Mouse (Mus musculus) testis, postnatal 14 days (tissue): ENCODE data around the gene E130309D02Rik.
A peak's percentile ranks its signal among the peaks of the same experiment; 100 is the strongest.

ENCODE experiments used
- DNase-seq: peaks from one replicate; pipeline ENCODE4 v3.0.0; 2021; ENCODE audit warnings: low spot score

E130309D02Rik gene

DNA sequence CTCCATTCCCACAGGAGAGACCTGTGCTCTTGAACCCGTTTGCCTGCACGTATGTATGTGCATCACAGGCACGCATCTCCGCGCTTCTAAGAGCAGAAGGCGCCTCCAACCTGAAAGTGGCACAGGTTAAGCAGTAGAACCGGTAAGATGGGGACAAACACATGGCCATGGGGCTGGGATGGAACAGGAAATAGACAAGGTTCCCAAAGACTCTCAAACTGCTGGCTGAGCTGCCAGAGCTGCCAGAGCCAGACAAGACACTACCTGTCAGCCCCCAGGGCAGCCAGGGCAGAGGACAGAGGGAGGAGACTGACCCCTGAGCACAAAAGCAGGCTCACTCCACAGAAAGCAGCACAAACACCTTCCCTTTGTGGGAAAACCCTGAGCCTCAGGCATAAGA, 5.2 kb downstream of the E130309D02Rik start:
- no peak for DNase-seq

DNA sequence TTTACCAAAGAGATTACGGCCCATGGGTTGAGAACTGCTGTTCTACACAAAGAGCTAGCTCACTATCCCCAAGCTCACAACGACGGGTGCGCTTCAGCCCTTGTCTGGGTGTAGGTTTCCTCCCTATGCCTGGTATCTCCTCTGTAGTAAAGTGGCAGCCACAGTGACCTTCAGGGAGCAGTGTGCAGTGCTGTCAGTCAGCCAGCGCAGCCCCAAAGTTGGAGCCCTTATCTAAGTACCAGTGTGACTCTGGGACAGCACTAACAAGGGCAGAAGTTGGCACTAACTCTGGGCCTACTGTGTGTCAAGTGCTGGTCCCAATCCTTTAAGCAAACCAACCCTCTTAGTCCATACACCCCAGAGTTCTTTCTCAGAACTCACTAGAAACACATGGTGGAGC, 6.3 kb downstream of the E130309D02Rik start:
- peak; percentile 55 for DNase-seq

DNA sequence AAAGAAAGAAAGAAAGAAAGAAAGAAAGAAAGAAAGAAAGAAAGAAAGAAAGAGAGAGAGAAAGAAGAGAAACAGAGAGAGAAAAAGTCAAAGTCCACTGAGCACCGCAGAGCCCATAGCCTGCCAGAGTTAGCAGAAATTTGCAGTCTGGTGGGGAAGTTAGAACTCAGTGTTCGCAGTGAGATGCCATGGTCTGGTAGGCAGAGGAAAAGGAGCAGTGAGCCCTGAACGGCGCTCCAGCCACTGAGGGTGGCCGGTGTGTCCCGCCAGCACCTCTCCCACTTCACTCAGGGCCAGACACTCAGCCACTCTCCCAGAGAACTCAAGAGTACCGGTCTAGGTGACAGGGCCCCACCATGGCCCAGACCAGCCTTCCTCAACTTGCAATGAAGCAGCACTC, 10.9 kb downstream of the E130309D02Rik start:
- no peak for DNase-seq

DNA sequence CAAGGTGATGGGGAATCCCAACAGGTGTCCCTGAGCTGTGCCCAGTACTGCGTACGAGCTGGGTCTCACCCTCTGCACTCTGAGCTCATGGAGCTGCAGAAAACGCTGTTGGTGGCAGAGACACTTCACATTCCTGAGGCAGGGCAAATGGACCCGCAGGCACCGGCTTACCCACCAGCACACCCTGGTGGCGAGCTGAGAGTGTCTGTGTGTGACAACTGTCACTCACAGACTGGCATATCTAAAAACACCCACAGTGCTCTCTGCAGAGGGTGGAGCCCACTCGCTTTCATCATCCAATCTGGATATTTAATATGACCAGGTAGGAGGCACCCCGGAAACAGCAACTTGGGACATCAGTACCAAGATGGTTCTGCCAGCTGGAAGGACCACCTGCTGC, 13.9 kb downstream of the E130309D02Rik start:
- DNase-seq: no peak

DNA sequence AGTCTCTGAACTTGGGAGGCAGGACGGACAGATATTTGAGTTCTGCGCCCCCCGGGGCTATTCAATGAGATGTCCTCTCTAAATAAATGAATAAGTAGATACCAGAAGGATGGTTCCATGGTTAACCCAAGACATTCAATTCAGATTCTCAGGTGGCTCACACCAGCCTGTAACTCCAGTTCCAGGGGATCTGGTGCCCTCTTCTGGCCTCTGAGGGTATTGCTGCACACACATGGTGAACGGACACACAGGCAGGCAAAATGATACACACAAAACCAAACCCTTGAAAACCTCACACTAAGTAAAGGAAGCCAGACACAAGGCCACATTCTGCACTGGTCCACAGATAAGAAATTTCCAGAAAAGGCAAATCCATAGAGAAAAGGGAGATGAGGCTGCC, 15.5 kb downstream of the E130309D02Rik start:
- no peak for DNase-seq

DNA sequence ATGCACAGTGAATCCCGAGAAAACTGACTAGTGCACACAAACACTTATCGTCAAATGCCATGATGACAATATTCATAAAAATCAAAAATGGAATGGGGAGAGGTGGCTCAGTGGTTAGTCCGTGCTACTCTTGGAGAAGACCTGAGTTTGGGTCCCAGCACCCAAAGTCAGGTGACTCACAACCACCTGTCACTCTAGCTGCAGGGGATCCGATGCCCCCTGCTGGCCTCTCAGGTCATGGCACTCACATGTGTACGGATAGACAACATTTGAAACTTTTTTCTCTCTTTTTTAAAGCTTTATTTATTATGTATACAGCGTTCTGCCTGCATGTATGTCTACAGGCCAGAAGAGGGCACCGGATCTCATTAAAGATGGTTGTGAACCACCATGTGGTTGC, 16.8 kb downstream of the E130309D02Rik start:
- no peak for DNase-seq

DNA sequence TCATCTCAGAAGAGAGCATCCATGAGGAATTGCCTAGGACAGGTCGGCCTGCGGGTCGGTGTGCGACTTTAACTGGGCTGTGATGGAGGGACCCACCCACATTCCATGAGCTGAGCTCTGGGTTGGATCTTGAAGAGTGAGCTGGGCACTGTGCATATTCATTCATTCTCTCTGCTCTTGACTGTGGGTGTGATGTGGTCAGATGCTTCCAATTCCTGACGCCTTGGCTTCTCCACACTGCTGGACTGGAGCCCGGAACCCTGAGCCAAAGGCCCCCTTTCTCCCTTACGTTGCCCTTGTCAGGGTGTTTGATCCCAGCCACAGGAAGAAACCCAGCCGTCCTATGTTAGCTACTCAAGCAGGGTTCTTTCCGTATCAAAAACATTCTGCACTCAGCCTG, 17.2 kb downstream of the E130309D02Rik start:
- no peak for DNase-seq

DNA sequence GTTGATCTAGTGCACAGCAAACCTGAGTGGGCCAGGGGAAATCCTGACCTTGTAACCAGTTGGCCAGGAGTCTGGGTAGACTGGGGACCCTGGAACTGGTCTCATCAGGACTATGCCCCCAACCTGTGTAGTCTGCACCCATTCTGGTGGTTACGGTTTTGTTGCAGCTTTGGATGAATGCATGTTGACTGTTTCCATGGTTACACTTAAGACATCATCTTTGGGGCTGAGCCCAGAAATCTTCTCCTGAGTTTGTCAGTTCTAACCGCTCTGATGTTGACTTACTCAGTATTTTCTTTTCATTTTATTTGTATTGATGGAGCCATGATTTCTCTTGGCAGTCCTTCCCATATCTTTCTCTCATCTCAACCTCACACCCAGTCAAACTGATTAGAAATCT, 19.8 kb downstream of the E130309D02Rik start:
- no peak for DNase-seq

DNA sequence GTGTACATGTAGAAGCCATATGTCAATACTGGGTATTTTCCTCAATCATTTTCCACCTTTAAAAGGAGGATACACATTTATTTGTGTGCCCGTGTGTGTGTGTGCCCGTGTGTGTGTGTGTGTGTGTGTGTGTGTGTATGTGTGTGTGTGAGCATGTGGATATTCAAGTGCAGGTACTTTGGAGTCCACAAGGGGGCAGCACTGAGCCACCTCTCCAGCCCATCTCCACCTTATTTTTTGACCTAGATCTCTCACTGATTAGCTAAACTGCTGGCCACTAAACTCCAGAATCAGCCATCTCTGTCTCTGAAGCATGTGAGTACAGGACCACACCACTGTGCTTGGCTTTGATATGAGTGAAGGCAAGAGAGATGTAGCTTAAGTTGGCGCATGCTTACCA, 20.3 kb downstream of the E130309D02Rik start:
- no peak for DNase-seq

DNA sequence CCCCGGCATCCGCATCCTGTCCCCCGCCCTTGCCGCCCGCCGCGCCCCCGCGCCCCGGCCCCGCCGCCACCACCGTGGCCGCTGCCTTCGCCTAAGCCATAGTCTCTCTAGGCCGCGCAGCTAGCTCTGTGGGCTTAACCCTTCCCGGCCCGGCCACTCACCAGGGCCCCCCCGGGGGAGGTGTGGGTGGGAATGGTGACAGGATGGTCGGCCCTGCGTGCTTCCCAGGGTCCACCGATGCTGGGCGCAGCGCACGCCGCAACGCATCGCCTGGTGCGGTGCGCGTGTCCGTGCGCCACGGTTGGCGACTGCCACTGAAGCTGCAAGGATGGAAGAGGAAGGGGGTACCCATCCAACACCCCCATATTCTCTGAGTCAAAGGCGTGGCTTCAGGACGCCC, 21.8 kb downstream of the E130309D02Rik start, which contains the start of gene Zfp853:
Zfp853 (minus strand) TSS at position 220 of the 400 bp plus-strand sequence.
- DNase-seq: no peak

DNA sequence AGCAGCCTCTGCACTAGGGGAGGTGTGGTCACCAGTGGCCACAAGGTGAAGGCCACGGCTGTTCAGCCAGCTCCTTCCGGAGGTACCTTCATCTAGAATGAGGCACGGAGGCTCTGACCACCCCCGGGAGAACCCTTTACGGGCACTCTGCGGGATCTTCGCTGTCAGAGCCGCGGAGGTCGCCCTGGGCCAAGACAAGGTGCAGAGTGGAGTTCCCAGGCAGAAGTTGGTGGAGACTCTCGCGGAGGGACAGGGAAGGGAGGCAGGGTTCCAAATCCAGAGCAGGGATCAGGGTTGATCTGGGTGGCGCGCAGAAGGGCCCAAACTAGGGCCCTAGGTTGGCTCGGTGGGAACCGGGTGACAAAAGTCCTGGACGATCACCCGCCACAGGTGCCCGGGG, 22.3 kb downstream of the E130309D02Rik start:
- DNase-seq: no peak

DNA sequence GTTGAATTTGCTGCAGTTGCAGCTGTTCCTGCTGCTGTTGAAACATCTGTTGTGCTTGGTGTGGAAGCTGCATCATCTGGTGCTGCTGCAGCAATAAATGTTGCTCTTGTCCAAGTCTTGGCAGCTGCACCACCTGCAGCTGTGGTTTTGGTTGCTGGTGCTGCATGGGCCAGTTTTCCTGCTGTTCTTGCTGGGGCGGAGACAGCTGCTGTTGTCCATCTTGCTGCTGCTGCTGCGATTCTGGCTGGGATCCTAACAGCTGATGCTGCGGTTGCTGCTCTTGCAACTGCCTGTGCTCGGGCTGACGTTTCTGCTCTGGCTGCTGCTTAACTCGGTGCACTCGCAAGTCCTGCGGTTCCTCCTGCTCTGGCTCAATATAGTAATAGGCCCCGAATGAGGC, 25.9 kb downstream of the E130309D02Rik start:
- no peak for DNase-seq

DNA sequence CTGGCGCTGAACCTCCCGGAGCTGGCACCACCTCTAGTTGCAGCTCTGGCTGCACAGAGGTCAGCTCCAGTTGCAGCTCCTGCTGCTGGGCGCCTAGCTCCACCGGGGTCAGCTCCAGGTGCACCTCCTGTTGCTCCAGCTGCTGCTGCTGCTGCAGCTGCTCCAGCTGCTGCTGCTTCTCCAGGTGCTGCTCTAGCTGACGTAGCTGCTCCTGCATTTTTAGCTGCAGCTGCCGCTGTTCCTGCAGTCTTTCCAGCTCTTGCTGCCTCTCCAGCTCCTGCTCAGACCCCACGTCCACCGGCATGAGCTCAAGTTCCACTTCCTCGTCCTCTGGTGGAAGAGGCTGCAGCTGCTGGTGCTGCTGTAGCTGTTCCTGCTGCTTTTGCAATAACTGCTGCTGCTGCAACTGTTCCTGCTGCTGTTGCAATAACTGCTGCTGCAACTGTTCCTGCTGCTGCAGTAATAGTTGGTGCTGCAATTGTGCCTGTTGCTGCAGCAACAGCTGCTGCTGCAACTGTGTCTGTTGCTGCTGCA, 26.7 kb downstream of the E130309D02Rik start:
- DNase-seq: no peak

DNA sequence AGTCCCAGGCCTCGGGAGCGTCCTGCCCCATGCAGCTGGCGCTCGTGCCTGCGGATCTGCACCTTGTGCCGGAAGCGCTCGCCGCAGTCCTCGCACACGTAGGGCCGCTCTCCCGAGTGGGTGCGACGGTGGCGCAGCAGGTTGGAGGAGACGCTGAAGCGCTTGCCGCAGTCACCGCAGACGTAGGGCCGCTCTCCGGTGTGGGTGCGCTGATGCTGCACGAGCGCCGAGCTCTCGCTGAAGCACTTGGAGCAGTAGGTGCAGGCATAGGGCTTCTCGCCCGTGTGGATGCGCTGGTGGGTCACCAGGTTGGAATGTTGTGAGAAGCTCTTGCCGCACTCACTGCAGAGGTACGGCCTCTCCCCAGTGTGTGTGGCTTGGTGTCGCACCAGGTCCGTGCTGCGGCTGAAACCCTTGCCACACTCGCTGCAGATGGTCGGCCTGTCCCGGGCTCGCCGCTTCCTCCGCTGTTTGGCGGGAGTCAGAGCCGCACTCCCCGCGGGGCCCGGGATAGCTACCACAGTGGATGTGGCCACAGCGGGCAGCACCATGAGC, 27.3 kb downstream of the E130309D02Rik start:
- DNase-seq: no peak

DNA sequence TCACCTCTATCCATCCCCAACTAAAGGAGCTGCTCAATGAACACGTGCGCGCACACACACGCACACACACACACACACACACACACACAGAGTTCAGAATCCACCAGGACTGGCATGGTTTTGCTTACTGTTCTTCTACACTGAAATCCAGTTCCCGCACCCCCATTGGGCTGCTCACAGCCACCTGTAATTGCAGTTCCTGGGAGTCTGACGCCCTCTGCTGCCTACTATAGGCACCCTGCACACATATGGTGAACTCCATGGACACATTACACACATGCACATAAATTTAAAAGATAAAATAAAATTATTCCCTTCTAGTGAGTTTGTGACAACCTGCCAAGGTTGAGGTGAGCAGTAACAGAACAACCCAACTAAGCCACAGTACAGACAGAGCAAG, 30.4 kb downstream of the E130309D02Rik start:
- DNase-seq: no peak

DNA sequence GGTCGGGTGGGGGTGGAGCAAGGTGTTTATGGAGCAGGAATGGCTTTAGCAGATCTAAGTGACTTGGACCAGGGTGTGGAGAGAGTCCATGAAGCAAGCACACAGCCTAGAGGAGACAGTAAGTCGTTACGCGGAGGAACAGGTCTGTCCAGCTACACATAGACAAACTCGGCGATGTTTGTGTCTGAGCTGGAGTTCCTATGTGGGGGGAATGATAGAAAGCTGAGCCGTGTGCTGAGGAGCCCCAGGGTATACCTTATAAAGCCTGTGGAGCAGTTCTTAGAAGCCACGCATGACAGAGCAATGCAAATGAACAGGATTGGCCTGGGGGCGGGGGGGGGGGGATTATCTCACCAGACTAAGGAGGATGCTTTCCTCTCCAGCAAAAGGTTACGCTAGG, 35.9 kb downstream of the E130309D02Rik start:
- no peak for DNase-seq

DNA sequence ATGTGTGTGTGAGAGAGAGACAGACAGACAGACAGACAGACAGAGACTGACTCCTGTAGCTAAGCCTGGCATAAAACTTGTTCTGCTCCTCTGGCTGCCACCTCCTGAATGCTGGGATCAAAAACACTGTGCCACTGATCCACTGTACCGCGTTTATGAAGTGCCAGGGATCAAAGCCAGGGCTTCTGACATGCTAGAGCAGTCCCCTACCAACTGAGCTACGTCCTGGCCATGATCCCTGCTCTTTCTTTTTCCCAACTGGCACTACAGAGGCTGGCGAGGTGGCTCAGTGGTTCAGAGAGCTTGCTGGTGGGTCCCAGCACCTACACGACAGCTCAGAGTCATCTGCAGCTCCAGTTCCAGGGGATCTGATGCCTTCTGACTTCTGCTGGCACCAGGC, 39.4 kb downstream of the E130309D02Rik start:
- no peak for DNase-seq

DNA sequence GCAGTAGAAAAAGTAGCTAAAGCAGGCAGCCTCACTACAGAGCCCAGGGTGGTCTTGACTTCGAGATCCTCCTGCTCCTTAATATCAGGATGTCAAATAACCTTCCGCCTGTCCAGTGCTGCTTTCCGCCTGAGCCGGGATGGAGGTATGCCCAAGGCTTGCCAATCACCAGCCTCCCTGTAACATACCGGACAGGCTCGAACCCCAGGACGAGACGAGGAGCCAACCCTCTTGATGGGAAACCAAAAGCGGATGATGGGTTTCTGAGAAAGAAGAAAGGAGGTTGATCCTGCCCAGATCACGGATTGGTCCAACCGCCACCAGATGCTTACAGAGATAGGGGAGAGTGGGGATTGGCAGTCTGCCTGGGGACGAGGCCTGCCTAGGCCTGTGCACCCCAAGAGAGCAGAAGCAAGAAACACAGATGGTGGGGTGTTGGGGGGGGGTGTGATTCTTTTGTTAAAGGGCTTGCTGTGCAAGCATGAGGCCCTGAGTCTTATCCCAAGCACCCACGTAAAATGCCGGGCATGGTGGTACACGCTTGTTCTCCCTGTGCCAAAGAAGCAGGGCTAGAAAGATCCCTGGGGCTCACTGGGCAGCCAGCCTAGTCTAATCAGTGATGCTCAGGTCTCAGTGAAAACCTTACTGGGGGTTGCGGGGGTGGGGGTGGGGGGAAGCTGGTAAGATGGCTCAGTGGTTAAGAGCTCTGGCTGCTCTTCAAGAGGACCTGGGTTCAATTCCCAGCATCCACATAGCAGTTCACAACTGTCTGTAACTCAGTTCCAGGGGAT, 42.4 kb downstream of the E130309D02Rik start:
- DNase-seq: no peak

DNA sequence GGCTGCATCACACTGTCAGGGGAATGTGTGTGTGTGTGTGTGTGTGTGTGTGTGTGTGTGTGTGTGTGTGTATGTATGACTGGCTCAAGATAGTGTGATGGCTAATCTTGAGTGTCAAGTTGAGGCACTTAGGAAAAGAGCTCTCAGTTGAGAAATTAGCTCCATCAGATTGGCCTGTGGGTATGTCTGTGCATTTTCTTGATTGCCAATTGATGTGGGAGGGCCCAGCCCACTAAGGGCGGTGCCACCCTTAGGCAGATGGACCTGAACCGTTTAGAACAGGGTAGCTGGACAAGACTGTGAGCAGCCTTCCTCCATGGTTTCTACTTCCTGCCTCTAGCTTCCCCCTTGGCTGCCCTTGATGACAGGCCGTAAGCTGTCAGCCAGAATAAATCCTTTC, 43.1 kb downstream of the E130309D02Rik start:
- DNase-seq: no peak

DNA sequence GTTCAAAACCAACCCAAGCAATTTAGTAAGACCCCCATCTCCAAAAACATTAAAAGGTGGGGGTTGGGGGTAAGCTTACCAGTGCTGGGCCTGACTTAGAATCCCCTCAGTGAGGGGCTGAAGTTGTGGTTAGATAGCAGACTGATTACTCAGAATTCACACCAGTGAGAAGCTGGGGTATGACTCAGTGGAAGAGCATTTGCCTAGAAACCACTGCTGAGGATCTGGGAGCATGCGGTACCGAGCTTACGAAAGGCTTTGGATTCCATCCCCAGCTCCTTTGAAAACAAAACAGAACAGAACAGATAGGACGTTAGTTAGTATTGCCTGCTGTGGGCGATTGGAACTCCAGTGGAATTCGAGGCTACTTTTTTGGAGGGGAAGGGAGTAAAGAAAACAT, 43.5 kb downstream of the E130309D02Rik start:
- no peak for DNase-seq

DNA sequence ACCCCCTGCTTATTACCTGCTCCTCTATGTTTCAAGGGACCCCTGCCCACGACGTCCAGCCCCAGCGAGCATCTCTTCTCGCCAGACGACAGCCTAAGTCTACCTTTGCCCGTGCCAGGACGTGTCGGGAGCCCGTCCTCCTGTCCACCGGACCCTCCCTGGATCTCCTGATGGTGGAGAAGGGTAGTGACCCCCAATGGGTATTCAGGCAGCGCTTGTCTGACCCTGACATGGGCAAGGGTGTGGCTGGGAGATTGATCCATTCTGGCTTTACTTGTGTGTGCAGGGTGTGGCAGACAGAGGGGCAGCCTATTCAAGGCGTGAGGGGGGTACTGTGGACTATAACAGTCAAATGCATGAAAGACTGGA, 45.0 kb downstream of the E130309D02Rik start:
- DNase-seq: no peak

DNA sequence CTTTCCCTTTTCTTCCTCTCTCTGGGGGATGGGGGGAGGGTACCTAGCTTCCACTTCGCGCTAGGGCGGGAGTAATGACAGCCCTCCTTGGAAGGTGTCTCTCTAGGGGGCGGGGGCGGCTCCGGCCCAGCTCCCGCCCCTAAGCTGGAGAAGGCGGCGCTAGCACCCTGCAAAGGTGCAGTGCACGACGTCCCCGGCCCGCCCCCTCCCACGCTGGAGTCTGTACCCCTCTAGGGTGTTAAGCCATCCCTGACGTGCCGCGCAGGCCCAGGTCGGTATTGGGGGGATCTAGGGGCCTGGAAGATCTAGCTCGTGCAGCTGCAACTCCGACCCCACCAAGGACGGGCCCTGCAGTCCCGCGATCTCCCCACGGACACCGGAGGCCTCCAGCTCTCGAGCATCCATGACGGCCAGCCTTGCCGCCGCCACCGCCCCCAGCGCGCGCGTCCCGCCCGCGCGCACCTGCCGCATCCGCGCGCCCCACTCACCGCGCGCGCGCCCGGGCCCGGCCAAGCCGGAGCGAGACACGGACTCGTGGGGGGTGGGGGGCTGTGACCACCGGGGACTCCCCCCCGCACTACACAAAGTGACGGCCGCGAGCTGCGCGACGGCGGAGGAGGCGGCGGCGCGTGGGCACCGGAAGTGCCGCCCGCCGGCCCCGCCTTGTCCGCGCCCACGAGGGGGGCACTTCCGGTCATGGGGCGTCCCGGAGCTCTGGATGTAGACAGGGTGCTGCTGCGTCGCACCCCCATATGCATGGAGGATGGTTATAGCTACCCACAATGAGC, 45.6 kb downstream of the E130309D02Rik start, which contains the start of gene Zfp316:
Zfp316 (minus strand) TSS at position 660 of the 788 bp plus-strand sequence.
- DNase-seq: peak; percentile 64

DNA sequence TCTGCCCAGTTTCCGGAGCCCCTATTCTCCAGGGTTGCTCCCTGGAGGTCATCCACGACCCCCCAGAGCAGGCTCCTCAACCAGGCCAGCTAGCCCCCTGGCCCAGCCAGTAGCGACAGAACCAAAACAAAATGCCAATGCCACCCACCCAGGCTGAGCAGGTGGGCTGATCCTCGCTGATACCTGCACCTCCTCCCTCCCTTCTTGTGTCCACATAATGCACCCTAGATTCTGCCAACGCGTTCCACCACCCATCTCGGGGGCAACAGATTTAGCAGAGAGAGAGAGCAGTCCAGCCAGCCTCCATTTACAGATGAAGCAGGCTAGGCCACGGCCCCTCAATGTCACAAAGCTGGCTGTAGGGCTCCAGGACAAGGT, 46.2 kb downstream of the E130309D02Rik start:
- DNase-seq: no peak
